ENCODE assay signal across 8 mouse cellular contexts in genomic region chr1:136141176-136141950, GRCm38 (mm10). TPM values are rescaled to one million over a fixed set of nuclear protein-coding genes. Genes with fewer than 3 reads are reported as not detected.
DNase-seq lines count a peak whose midpoint lies in the region; ATAC-seq and TF ChIP-seq lines count a peak whose summit lies in the region.

No protein-coding gene starts in this region.

- peaks cover 29% of the 10 kb centered on the region for H3K79me2 ChIP-seq in myocyte (ENCODE audit: control insufficient read depth, insufficient read depth)

- 88% methylated on average over 11 of the region's 11 CpGs for WGBS in lung, postnatal 0 days

- H3K4me1 ChIP-seq in lung, postnatal 0 days (ENCODE audit: insufficient read depth, low read depth, low read length): peaks cover 14% of the 10 kb centered on the region; the same call in 1 of the 2 replicates

- no peak overlapping the region for H3K4me3 ChIP-seq in lung, postnatal 0 days (ENCODE audit: low read depth, low read length)
- H3K4me3 ChIP-seq in myocyte: no peak overlapping the region

- H3ac ChIP-seq in myocyte (ENCODE audit: control insufficient read depth, insufficient read length): no peak overlapping the region

- H3K9me3 ChIP-seq in lung, postnatal 0 days (ENCODE audit: low read length): no peaks in the 10 kb centered on the region

- no peak overlapping the region for H3K27ac ChIP-seq in lung, postnatal 0 days (ENCODE audit: low read length)

- no peak overlapping the region for H3K9ac ChIP-seq in lung, postnatal 0 days (replicated peaks; ENCODE audit: low read depth)

- H3K36me3 ChIP-seq in lung, postnatal 0 days (ENCODE audit: insufficient read depth, low read length): no peaks in the 10 kb centered on the region
- no peaks in the 10 kb centered on the region for H3K36me3 ChIP-seq in myocyte (ENCODE audit: control insufficient read depth, insufficient read depth)

- TF ChIP-seq POLR2A in myocyte (IDR thresholded peaks at IDR 0.05; ENCODE audit: insufficient read length, low read depth): no peak

- no peaks in the 10 kb centered on the region for H3K27me3 ChIP-seq in lung, postnatal 0 days (replicated peaks; ENCODE audit: insufficient read depth, low read length)
- H3K27me3 ChIP-seq in myocyte (ENCODE audit: control insufficient read depth, insufficient read depth, insufficient read length): no peaks in the 10 kb centered on the region

- H3K4me2 ChIP-seq in lung, postnatal 0 days (replicated peaks; ENCODE audit: low read depth, low read length): no peak overlapping the region
- H3K4me2 ChIP-seq in myocyte (ENCODE audit: low read depth): peak overlapping the region; percentile 22

- TF ChIP-seq CTCF in lung, postnatal 0 days (IDR thresholded peaks at IDR 0.05): no peak

- peak; percentile 47 for DNase-seq in adrenal gland, adult 2 months
- DNase-seq in adrenal gland, postnatal 4 days (ENCODE audit: low spot score in 2 of 2): no peak
- peak; percentile 31 to 37 for DNase-seq in lung, adult 18-20 months
- no peak for DNase-seq in lung, postnatal 0 days (ENCODE audit: low spot score)
- DNase-seq in liver: peak; percentile 33
- no peak for DNase-seq in embryo, embryonic 11 days
- no peak for DNase-seq in adipocyte (ENCODE audit: low spot score)

- no peak for TF ChIP-seq EP300 in lung, postnatal 0 days (IDR thresholded peaks at IDR 0.05)

- ATAC-seq in lung, postnatal 0 days: no peak

TF ChIP-seq in myocyte, 11 proteins besides CTCF, POLR2A, EP300 and RAD21:
- peak; percentile 34 for TF ChIP-seq USF1 (IDR thresholded peaks at IDR 0.05; ENCODE audit: low read depth)
- no peak for TF ChIP-seq MYOD1 (IDR thresholded peaks at IDR 0.05; ENCODE audit: control insufficient read depth in 1 of 3, insufficient read length in 2 of 3, low read depth in 2 of 3)
- no peak for TF ChIP-seq REST (IDR thresholded peaks at IDR 0.05; ENCODE audit: insufficient read depth, insufficient read length)

RNA-seq across cellular contexts. Expression of gene Kif21b, which starts 10.2 kb away (rescaled TPM):
- total RNA-seq in adrenal gland, adult 2 months (2021): 1 to 10 TPM; 2.2 to 5.1 TPM
- 4.5 and 6.5 TPM in 2 replicates for polyA plus RNA-seq in adrenal gland, adult 2 months (2012; rRNA removed)
- 1 to 10 TPM; 4.1 to 5.8 TPM for total RNA-seq in adrenal gland, postnatal 4 days (2021)
- polyA plus RNA-seq in lung, postnatal 0 days (2015; fragmentation: Nextera tagmentation; extraction: Ambion mirVana): 0.85 and 0.87 TPM in 2 replicates
- 16.8 TPM for polyA plus RNA-seq in myocyte (2012; fragmentation: generic; extraction: Trizol)

Comparison
In these comparisons a context has a peak if more than half of its experiments do, and no peak if none do; other contexts are left out.
1. DNase-seq: peak in adrenal gland, adult 2 months (single experiment), lung, adult 18-20 months (2 of 2) and liver (single experiment); none in adrenal gland, postnatal 4 days (0 of 2), lung, postnatal 0 days (single experiment), embryo, embryonic 11 days (single experiment) and adipocyte (single experiment).